Mouse (Mus musculus) forebrain, embryonic 14.5 days (tissue): ENCODE results near the gene Cd200r4. TPM values are rescaled to one million over a fixed set of nuclear protein-coding genes. Genes with fewer than 3 reads are reported as not detected.
"Not testable (repeated sequence)": the region's sequence is repeated elsewhere in the genome, so short reads cannot be mapped to it uniquely, and the experiment has no call there.

Experiments
- ATAC-seq: fragments of 200-750 bp; cut with Nextera tagmentation; 2 replicates; pipeline ENCODE4 v1.8.0; 2017; ENCODE audit warnings: mild to moderate bottlenecking, moderate library complexity
- DNase-seq: peaks from one replicate; pipeline ENCODE4 v3.0.0-alpha.2; 2015; ENCODE audit warnings: low spot score
- H3K27ac ChIP-seq: fragments of 300-500 bp; sonication (generic); 2 replicates; pipeline ENCODE4 v1.5.1; 2014; ENCODE audit warnings: low read depth, mild to moderate bottlenecking, control low read depth, low read length, moderate library complexity
- H3K27me3 ChIP-seq: fragments of 300-500 bp; sonication (generic); replicated peaks from 2 replicates; pipeline ENCODE4 v1.6.1; 2014; ENCODE audit warnings: low read length, control low read depth, mixed read lengths; ENCODE audit not compliant: control insufficient read depth, insufficient read depth
- H3K36me3 ChIP-seq: fragments of 300-500 bp; sonication (generic); 2 replicates; pipeline ENCODE4 v1.6.1; 2014; ENCODE audit warnings: low read length, control low read depth; ENCODE audit not compliant: control insufficient read depth, insufficient read depth
- H3K4me1 ChIP-seq: fragments of 300-500 bp; sonication (generic); 2 replicates; pipeline ENCODE4 v1.6.1; 2014; ENCODE audit warnings: antibody characterized with exemption, low read length, control low read depth; ENCODE audit not compliant: control insufficient read depth, insufficient read depth
- H3K4me2 ChIP-seq: fragments of 300-500 bp; sonication (generic); 2 replicates; pipeline ENCODE4 v1.6.1; 2014; ENCODE audit warnings: mild to moderate bottlenecking, control low read depth, low read length
- H3K4me3 ChIP-seq: fragments of 300-500 bp; sonication (generic); 2 replicates; pipeline ENCODE4 v1.5.1; 2014; ENCODE audit warnings: low read depth, low read length, control low read depth
- H3K9ac ChIP-seq: fragments of 300-500 bp; sonication (generic); 2 replicates; pipeline ENCODE4 v1.6.1; 2014; ENCODE audit warnings: mild to moderate bottlenecking, low read length, control low read depth, moderate library complexity
- H3K9me3 ChIP-seq: fragments of 300-500 bp; sonication (generic); replicated peaks from 2 replicates; pipeline ENCODE4 v1.6.1; 2016; ENCODE audit warnings: low read length, control low read depth, mixed read lengths; ENCODE audit not compliant: control insufficient read depth
- WGBS: fragments of 180-500 bp; shearing (Covaris S2); extraction: QIAGEN DNeasy Blood & Tissue Kit; methylation state at CpG from one replicate; pipeline ENCODE4 v1.1.7; 2014; 5-methylcytosine and 5-hydroxymethylcytosine counted together
- polyA plus RNA-seq: library from polyadenylated mRNA; unstranded; fragments of >200 nt; fragmentation: Nextera tagmentation; extraction: Ambion mirVana; gene quantifications from 2 replicates; pipeline ENCODE4 v1.2.1, GENCODE M21; 2014

Cd200r4 gene
- polyA plus RNA-seq, 1 experiment from 2014 or later = not detected

DNA sequence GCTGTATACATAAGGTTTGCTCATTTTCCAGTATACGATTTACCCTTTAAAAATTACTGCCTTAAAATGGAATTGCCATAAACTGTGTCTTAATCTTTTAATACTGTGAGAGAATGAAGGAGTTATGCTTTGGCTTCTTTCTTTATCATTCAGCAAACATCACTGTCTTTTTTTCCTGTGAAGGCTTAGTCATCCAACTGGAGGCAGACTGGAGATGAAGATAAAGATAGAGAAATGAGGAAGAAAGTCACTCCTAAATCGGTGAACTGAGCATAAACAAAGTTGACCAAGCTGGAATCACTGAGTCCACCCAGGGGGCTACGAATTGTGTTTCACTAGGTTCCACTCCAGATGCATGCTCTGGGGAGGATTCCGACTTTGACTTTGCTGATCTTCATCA, 9.0 kb downstream of the Cd200r4 start:
- Histone ChIP-seq H3K36me3 (no peaks in the 10 kb centered on the region), H3K9ac (no peak overlapping the region), H3K27ac (no peak overlapping the region), H3K9me3 (no peaks in the 10 kb centered on the region), H3K27me3 (no peaks in the 10 kb centered on the region), H3K4me2 (no peak overlapping the region), H3K4me1 (no peaks in the 10 kb centered on the region), H3K4me3 (no peak overlapping the region)
- ATAC-seq (no peak), DNase-seq (no peak)
- 87% methylated on average over 4 of the region's 4 CpGs for WGBS

DNA sequence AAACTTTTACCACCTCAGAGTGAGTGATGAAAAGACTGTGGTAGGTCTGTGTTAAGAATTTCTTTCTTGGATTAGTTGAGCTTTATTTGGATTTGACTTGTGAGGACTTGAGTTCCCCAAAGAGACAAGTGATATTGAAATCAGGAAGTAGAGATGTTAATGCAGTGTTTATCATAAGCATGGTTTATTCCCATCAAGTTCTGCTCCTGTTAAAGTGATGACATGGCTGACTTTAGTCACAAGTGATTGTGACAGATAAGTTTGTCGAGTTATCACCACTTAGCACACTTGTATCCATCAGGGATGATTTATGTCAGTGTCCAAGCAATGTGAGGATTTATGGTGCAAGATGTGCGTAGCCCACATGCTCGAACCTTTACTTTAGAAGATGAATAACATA, 20.8 kb downstream of the Cd200r4 start:
- 85% methylated on average over 3 of the region's 3 CpGs for WGBS
- no peak for ATAC-seq

DNA sequence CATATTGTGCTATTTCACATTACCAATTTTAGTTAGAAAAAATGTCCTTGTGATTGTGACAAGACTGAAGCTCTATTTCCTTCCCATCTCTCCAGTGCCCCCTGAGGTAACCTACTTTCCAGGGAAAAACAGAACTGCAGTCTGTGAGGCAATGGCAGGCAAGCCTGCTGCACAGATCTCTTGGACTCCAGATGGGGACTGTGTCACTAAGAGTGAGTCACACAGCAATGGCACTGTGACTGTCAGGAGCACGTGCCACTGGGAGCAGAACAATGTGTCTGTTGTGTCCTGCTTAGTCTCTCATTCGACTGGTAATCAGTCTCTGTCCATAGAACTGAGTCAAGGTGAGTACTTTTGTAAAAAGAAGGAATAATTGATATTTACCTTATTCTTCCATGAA, 21.7 kb downstream of the Cd200r4 start:
- ATAC-seq, H3K9me3 ChIP-seq, H3K27me3 ChIP-seq, H3K4me1 ChIP-seq, DNase-seq, H3K27ac ChIP-seq, H3K4me2 ChIP-seq, H3K36me3 ChIP-seq, H3K9ac ChIP-seq, H3K4me3 ChIP-seq: not testable (repeated sequence)
- 42% methylated on average over 2 of the region's 2 CpGs for WGBS

More for the DNA sequence above, 20.8 kb downstream of the Cd200r4 start:
- Histone ChIP-seq H3K27me3 (no peaks in the 10 kb centered on the region), H3K4me1 (no peaks in the 10 kb centered on the region), H3K9ac (no peak overlapping the region), H3K4me2 (no peak overlapping the region), H3K36me3 (no peaks in the 10 kb centered on the region), H3K9me3 (no peaks in the 10 kb centered on the region), H3K27ac (no peak overlapping the region), H3K4me3 (no peak overlapping the region)
- DNase-seq = no peak

DNA sequence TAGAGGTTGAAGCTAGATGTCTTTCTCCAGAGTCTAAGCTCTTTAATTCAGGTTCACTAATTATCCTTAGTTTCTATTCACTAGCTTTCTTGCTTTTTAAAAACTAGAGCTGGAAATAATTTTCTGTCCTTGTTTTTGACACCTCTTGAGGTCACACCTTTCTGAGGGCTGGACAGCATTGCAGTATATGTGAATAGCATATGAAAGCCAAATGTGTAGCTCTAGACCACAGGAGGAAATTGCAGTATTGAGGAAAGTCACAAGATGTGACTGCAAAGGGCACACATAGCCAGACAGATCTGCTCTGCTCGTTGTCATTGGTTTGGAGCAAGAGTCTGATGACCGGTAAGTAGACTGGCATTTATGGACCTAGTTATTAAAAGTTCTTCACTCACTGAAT, 55.3 kb downstream of the Cd200r4 start, which contains the start of gene Cd200r2:
Cd200r2 (plus strand) TSS at position 301 of the 400 bp plus-strand sequence.
- H3K27ac ChIP-seq = no peak within 1 kb of the TSS
- H3K36me3 ChIP-seq = no peaks in the 10 kb centered on the region
- ATAC-seq (no peak), DNase-seq (no peak)
- no peak within 1 kb of the TSS for H3K9ac ChIP-seq
- H3K4me1 ChIP-seq = no peaks in the 10 kb centered on the region
- H3K27me3 ChIP-seq = no peaks in the 10 kb centered on the region
- 92% methylated on average over 2 of the region's 2 CpGs for WGBS
- no peak within 1 kb of the TSS for H3K4me2 ChIP-seq
- H3K4me3 ChIP-seq = no peak within 1 kb of the TSS
- no peaks in the 10 kb centered on the region for H3K9me3 ChIP-seq

DNA sequence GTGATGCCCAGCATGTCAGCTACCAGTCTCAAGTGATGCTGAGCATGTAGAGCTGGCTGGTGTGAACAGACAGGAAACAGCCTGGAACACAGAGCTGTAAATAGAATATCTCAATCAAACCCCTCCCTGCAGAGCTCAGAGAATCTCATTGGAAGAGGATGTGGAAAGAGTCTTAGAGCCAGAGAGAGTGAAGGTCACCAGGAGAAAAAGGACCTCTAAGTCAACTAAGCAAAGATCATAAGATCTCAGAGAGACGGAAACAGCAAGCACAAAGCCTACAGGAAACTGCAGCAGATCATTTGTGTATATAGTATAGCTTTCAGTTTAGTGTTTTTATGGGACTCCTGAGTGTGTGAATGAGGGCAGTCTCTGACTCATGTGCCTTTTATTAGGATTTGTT, 63.6 kb downstream of the Cd200r4 start:
- H3K27me3 ChIP-seq = no peaks in the 10 kb centered on the region
- DNase-seq (no peak), ATAC-seq (no peak)
- no peaks in the 10 kb centered on the region for H3K36me3 ChIP-seq
- H3K4me3 ChIP-seq = no peak overlapping the region
- 84% methylated on average over 1 of the region's 1 CpGs for WGBS
- H3K9ac ChIP-seq = no peak overlapping the region
- no peak overlapping the region for H3K4me2 ChIP-seq
- no peak overlapping the region for H3K27ac ChIP-seq
- no peaks in the 10 kb centered on the region for H3K9me3 ChIP-seq
- no peaks in the 10 kb centered on the region for H3K4me1 ChIP-seq

DNA sequence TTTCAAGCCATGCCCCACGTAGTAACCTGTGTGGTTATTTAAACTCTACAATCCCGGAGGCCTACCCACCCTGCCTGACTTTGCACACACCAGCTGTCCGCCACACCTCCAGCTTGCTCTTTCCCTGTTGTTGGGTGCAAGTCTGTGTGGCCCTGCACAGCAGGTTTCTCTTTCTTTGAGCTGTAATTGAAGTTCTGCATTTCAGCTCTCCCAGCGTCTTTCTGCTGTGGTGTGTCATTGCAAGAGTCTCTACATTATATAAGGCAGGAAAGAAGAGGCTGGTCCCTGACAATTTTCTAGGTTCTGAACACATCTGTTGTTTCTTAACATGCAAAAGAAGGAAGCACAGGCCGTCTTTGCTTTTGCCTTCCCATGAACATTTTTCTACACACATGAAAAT, 65.1 kb downstream of the Cd200r4 start:
- H3K27me3 ChIP-seq = no peaks in the 10 kb centered on the region
- H3K27ac ChIP-seq = no peak overlapping the region
- H3K4me2 ChIP-seq = no peak overlapping the region
- ATAC-seq (no peak), DNase-seq (no peak)
- H3K9ac ChIP-seq = no peak overlapping the region
- H3K36me3 ChIP-seq = no peaks in the 10 kb centered on the region
- no peaks in the 10 kb centered on the region for H3K4me1 ChIP-seq
- 70% methylated on average over 5 of the region's 5 CpGs for WGBS
- no peaks in the 10 kb centered on the region for H3K9me3 ChIP-seq
- H3K4me3 ChIP-seq = no peak overlapping the region

DNA sequence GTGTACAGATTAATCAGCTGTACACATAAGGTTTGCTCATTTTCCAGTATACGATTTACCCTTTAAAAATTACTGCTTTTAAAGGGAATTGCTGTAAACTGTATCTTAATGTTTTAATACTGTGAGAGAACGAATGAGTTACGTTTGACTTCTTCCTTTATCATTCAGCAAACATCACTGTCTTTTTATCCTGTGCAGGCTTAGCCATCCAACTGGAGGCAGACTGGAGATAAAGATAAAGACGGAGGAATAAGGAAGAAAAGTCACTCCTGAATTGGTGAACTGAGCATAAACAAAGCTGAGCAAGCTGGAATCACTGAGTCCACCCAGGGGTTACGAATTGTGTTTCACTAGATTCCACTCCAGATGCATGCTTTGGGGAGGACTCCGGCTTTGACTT, 66.1 kb downstream of the Cd200r4 start:
- H3K9me3 ChIP-seq = no peaks in the 10 kb centered on the region
- no peaks in the 10 kb centered on the region for H3K27me3 ChIP-seq
- ATAC-seq = no peak
- no peak for DNase-seq
- H3K4me1 ChIP-seq = no peaks in the 10 kb centered on the region
- no peak overlapping the region for H3K9ac ChIP-seq
- no peak overlapping the region for H3K27ac ChIP-seq
- WGBS = 89% methylated on average over 6 of the region's 6 CpGs
- H3K4me3 ChIP-seq = no peak overlapping the region
- no peak overlapping the region for H3K4me2 ChIP-seq
- no peaks in the 10 kb centered on the region for H3K36me3 ChIP-seq

Other genes starting within 250 kb of the Cd200r4 start
- 3.8 and 4.5 TPM in 2 replicates for gene Nepro, start 87.4 kb upstream of the Cd200r4 start, polyA plus RNA-seq
- 38.0 and 45.5 TPM in 2 replicates for gene Gtpbp8, start 65.4 kb upstream of the Cd200r4 start, polyA plus RNA-seq
- gene Cd200r1, start 46.0 kb upstream of the Cd200r4 start, polyA plus RNA-seq = 0.70 and 1.1 TPM in 2 replicates
- gene Cd200r2, start 55.4 kb downstream of the Cd200r4 start, polyA plus RNA-seq = not detected in 2 replicates
- not detected in 2 replicates for gene Cd200r3, start 131.9 kb downstream of the Cd200r4 start, polyA plus RNA-seq